ENCODE assay signal across 21 mouse cellular contexts in genomic region chr4:18365514-18365913, GRCm38 (mm10).
DNase-seq lines count a peak whose midpoint lies in the region; ATAC-seq lines count a peak whose summit lies in the region.
"Had no signal": no experiment of that assay in that cellular context is flagged by ENCODE, and none has a peak within 500 bp of the region (broad histone marks: within the 10 kb centered on the region; RNA-seq: fewer than 3 reads in every experiment).

No protein-coding gene starts in this region.

- H3K4me2 ChIP-seq in forebrain, embryonic 16.5 days (ENCODE audit: low read length) = no peak overlapping the region
- H3K4me2 ChIP-seq: embryonic facial prominence, embryonic 15.5 days; forebrain, embryonic 15.5 days; hindbrain, embryonic 13.5 days; neural tube, embryonic 15.5 days had no signal

- no peaks in the 10 kb centered on the region for H3K36me3 ChIP-seq in forebrain, embryonic 16.5 days (ENCODE audit: control insufficient read depth, insufficient read depth)
- H3K36me3 ChIP-seq: embryonic facial prominence, embryonic 15.5 days; forebrain, embryonic 15.5 days; hindbrain, embryonic 13.5 days; midbrain, embryonic 10.5 days; neural tube, embryonic 15.5 days had no signal

- no peak for ATAC-seq in forebrain, embryonic 16.5 days
- ATAC-seq: forebrain, embryonic 15.5 days had no signal

- WGBS in forebrain, embryonic 16.5 days = 78% methylated on average over 3 of the region's 3 CpGs

- intact Hi-C loops in left cerebral cortex, postnatal 36 days (cut with DNase I) = no loop called here
- intact Hi-C loops in heart, postnatal 10 days (cut with DNase I) = no loop called here

- no peak overlapping the region for H3K27ac ChIP-seq in forebrain, embryonic 16.5 days (ENCODE audit: low read length)
- H3K27ac ChIP-seq: embryonic facial prominence, embryonic 15.5 days; forebrain, embryonic 15.5 days; gastrocnemius, adult 2 months; hindbrain, embryonic 13.5 days; macrophage; midbrain, embryonic 10.5 days; neural tube, embryonic 15.5 days had no signal

- no peaks in the 10 kb centered on the region for H3K4me1 ChIP-seq in forebrain, embryonic 16.5 days (replicated peaks; ENCODE audit: control insufficient read depth, insufficient read depth, low read length)
- H3K4me1 ChIP-seq: embryonic facial prominence, embryonic 15.5 days; forebrain, embryonic 15.5 days; hindbrain, embryonic 13.5 days; midbrain, embryonic 10.5 days; neural tube, embryonic 15.5 days had no signal

- H3K27me3 ChIP-seq in forebrain, embryonic 16.5 days (replicated peaks; ENCODE audit: control insufficient read depth, insufficient read depth, low read length) = no peaks in the 10 kb centered on the region
- H3K27me3 ChIP-seq: embryonic facial prominence, embryonic 15.5 days; forebrain, embryonic 15.5 days; hindbrain, embryonic 13.5 days; neural tube, embryonic 15.5 days had no signal

- no peak overlapping the region for H3K4me3 ChIP-seq in forebrain, embryonic 16.5 days (replicated peaks; ENCODE audit: low read length)
- H3K4me3 ChIP-seq: embryonic facial prominence, embryonic 15.5 days; forebrain, embryonic 15.5 days; gastrocnemius, adult 2 months; hindbrain, embryonic 13.5 days; midbrain, embryonic 10.5 days; neural tube, embryonic 15.5 days had no signal

- peak; percentile 10 for DNase-seq in layer of hippocampus, adult 11-12 months (ENCODE audit: low spot score)
- no peak for DNase-seq in layer of hippocampus, postnatal 25 days (ENCODE audit: extremely low spot score in 1 of 2, low spot score in 1 of 2)
- DNase-seq in brain, adult 2 months (ENCODE audit: low read depth, low spot score) = peak; percentile 86
- peak; percentile 39 for DNase-seq in layer of hippocampus, adult 9-11 months
- peak; percentile 29 to 45 for DNase-seq in left cerebral cortex, postnatal 36 days (ENCODE audit: low spot score in 2 of 2)
- DNase-seq in testis, postnatal 10 days (ENCODE audit: low spot score) = no peak
- DNase-seq in heart, postnatal 10 days = no peak
- DNase-seq: adrenal gland, postnatal 25 days; cerebellum, adult 9-11 months; gastrocnemius, adult 2 months; heart, postnatal 36 days; kidney, adult 11 months; kidney, postnatal 4 days; thymus, postnatal 14 days had no signal

- H3K9ac ChIP-seq in forebrain, embryonic 16.5 days (replicated peaks; ENCODE audit: low read depth, low read length) = no peak overlapping the region
- H3K9ac ChIP-seq: embryonic facial prominence, embryonic 15.5 days; forebrain, embryonic 15.5 days; hindbrain, embryonic 13.5 days; neural tube, embryonic 15.5 days had no signal

- H3K9me3 ChIP-seq in forebrain, embryonic 16.5 days (ENCODE audit: control insufficient read depth, low read length) = no peaks in the 10 kb centered on the region
- H3K9me3 ChIP-seq: embryonic facial prominence, embryonic 15.5 days; forebrain, embryonic 15.5 days; hindbrain, embryonic 13.5 days; midbrain, embryonic 10.5 days; neural tube, embryonic 15.5 days had no signal

Comparison
In these comparisons a context has a peak if more than half of its experiments do, and no peak if none do; other contexts are left out.
1. DNase-seq: peak in layer of hippocampus, adult 11-12 months (single experiment), brain, adult 2 months (single experiment), layer of hippocampus, adult 9-11 months (single experiment) and left cerebral cortex, postnatal 36 days (2 of 2); none in layer of hippocampus, postnatal 25 days (0 of 2), testis, postnatal 10 days (single experiment) and heart, postnatal 10 days (0 of 2).